11 mouse cellular contexts compared by ENCODE assay signal in the genomic region with DNA sequence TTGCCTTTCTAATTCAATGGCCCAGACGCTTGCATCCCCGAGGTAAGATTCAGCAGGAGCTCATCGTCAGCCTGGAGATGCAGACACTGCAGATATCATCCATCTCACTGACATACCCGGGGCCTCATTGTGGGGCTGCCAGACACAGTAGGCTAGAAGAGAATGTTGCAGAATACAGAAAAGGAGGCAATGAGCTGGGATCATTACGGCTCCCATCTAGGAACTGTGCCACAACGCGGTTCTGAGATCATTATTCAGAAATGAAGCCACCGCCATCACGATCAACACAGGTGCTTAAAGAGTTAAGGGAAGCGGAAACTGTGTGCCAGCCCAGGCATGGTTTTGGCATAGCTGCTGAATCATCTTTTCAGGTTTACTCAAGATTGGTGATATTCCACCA.
DNase-seq lines count a peak whose midpoint lies in the region; ATAC-seq and TF ChIP-seq lines count a peak whose summit lies in the region.
"Had no signal": no experiment of that assay in that cellular context is flagged by ENCODE, and none has a peak within 500 bp of the region (broad histone marks: within the 10 kb centered on the region; RNA-seq: fewer than 3 reads in every experiment).

No protein-coding gene starts in this region.

- no peak for TF ChIP-seq CTCF in stomach, postnatal 0 days (IDR thresholded peaks at IDR 0.05; ENCODE audit: low read depth)

- no peak for DNase-seq in stomach, postnatal 0 days (ENCODE audit: low spot score)
- peak; percentile 36 to 56 for DNase-seq in left cerebral cortex, postnatal 36 days (ENCODE audit: low spot score in 2 of 2)
- peak; percentile 29 for DNase-seq in telencephalon, adult 2 months (ENCODE audit: low read depth, low spot score)
- no peak for DNase-seq in adrenal gland, adult 8-10 months
- no peak for DNase-seq in heart, adult 18-20 months
- DNase-seq in adipocyte (ENCODE audit: low spot score) = no peak
- DNase-seq: gastrocnemius, postnatal 14 days; kidney, adult 2 months had no signal

- WGBS in stomach, embryonic 14.5 days = 43% methylated on average over 10 of the region's 10 CpGs
- WGBS in stomach, postnatal 0 days = 46% methylated on average over 10 of the region's 10 CpGs
- 21% methylated on average over 10 of the region's 10 CpGs for WGBS in hindbrain, embryonic 15.5 days

- no peak overlapping the region for H3K4me2 ChIP-seq in stomach, embryonic 14.5 days (replicated peaks; ENCODE audit: low read depth, low read length)
- no peak overlapping the region for H3K4me2 ChIP-seq in stomach, postnatal 0 days (replicated peaks; ENCODE audit: low read depth)
- H3K4me2 ChIP-seq in hindbrain, embryonic 15.5 days = peak overlapping the region; percentile 46

- no peaks in the 10 kb centered on the region for H3K27me3 ChIP-seq in stomach, embryonic 14.5 days (ENCODE audit: control insufficient read depth, insufficient read depth, low read length)
- H3K27me3 ChIP-seq in stomach, postnatal 0 days (ENCODE audit: control insufficient read depth, insufficient read depth, low read length) = no peaks in the 10 kb centered on the region
- H3K27me3 ChIP-seq in hindbrain, embryonic 15.5 days = no peaks in the 10 kb centered on the region

- peak; percentile 53; the same call in 1 of the 2 replicates for ATAC-seq in stomach, embryonic 14.5 days (ENCODE audit: insufficient number of reproducible peaks, insufficient read depth, low FRiP score, low read depth)
- ATAC-seq in stomach, postnatal 0 days (ENCODE audit: low FRiP score, low TSS enrichment) = no peak
- peak; percentile 97 for ATAC-seq in hindbrain, embryonic 15.5 days (ENCODE audit: low FRiP score, low read depth)
- ATAC-seq: lung, postnatal 0 days had no signal

- no peak overlapping the region for H3K9ac ChIP-seq in stomach, embryonic 14.5 days (replicated peaks; ENCODE audit: low read depth, low read length)
- no peak overlapping the region for H3K9ac ChIP-seq in stomach, postnatal 0 days (ENCODE audit: low read length)
- H3K9ac ChIP-seq in hindbrain, embryonic 15.5 days = peak overlapping the region; percentile 21; the same call in 1 of the 2 replicates

- intact Hi-C loops in left cerebral cortex, postnatal 36 days (cut with DNase I) = no loop called here

- H3K4me3 ChIP-seq in stomach, embryonic 14.5 days (ENCODE audit: low read depth, low read length) = no peak overlapping the region
- no peak overlapping the region for H3K4me3 ChIP-seq in stomach, postnatal 0 days (ENCODE audit: low read depth, low read length)
- peak overlapping the region; percentile 15; the same call in 1 of the 2 replicates for H3K4me3 ChIP-seq in hindbrain, embryonic 15.5 days

- TF ChIP-seq EP300 in stomach, postnatal 0 days (optimal IDR thresholded peaks at IDR 0.05) = no peak

- no peaks in the 10 kb centered on the region for H3K36me3 ChIP-seq in stomach, embryonic 14.5 days (ENCODE audit: control insufficient read depth, insufficient read depth, low read length)
- no peaks in the 10 kb centered on the region for H3K36me3 ChIP-seq in stomach, postnatal 0 days (ENCODE audit: control insufficient read depth, insufficient read depth, low read length)
- H3K36me3 ChIP-seq in hindbrain, embryonic 15.5 days = no peaks in the 10 kb centered on the region

- peak overlapping the region; percentile 4; the same call in 1 of the 2 replicates for H3K27ac ChIP-seq in stomach, embryonic 14.5 days (ENCODE audit: low read length)
- no peak overlapping the region for H3K27ac ChIP-seq in stomach, postnatal 0 days (replicated peaks)
- H3K27ac ChIP-seq in hindbrain, embryonic 15.5 days (replicated peaks) = peak overlapping the region; percentile 88

- H3K4me1 ChIP-seq in stomach, embryonic 14.5 days (ENCODE audit: control insufficient read depth, insufficient read depth, low read length) = no peaks in the 10 kb centered on the region
- no peaks in the 10 kb centered on the region for H3K4me1 ChIP-seq in stomach, postnatal 0 days (replicated peaks; ENCODE audit: control insufficient read depth, insufficient read depth)
- peaks cover 21% of the 10 kb centered on the region for H3K4me1 ChIP-seq in hindbrain, embryonic 15.5 days (replicated peaks)

- no peaks in the 10 kb centered on the region for H3K9me3 ChIP-seq in stomach, embryonic 14.5 days (ENCODE audit: control insufficient read depth, low read depth, low read length)
- H3K9me3 ChIP-seq in stomach, postnatal 0 days (ENCODE audit: control insufficient read depth, low read length) = no peaks in the 10 kb centered on the region
- H3K9me3 ChIP-seq in hindbrain, embryonic 15.5 days = no peaks in the 10 kb centered on the region

Comparison
In these comparisons a context has a peak if more than half of its experiments do, and no peak if none do; other contexts are left out.
1. DNase-seq: peak in left cerebral cortex, postnatal 36 days (2 of 2) and telencephalon, adult 2 months (single experiment); none in stomach, postnatal 0 days (single experiment), adrenal gland, adult 8-10 months (single experiment), heart, adult 18-20 months (0 of 2) and adipocyte (single experiment).